Mouse (Mus musculus) macrophage (primary cell): ENCODE measurements around the gene Cfap157. TPM values are rescaled to one million over a fixed set of nuclear protein-coding genes. Genes with fewer than 3 reads are reported as not detected.
A peak's percentile ranks its signal among the peaks of the same experiment; 100 is the strongest.

Source experiments
- H3K27ac ChIP-seq: fragments of 350-480 bp; formaldehyde crosslinking; 2 replicates; pipeline ENCODE4 v1.9.0; 2021
- H3K36me3 ChIP-seq: fragments of 350-480 bp; formaldehyde crosslinking; 2 replicates; pipeline ENCODE4 v1.9.0; 2021; ENCODE audit errors: inconsistent target
- H3K4me3 ChIP-seq: fragments of 350-480 bp; formaldehyde crosslinking; 2 replicates; pipeline ENCODE4 v1.9.0; 2021; ENCODE audit errors: inconsistent target
- H3K79me2 ChIP-seq: fragments of 350-480 bp; formaldehyde crosslinking; 2 replicates; pipeline ENCODE4 v1.9.0; 2021; ENCODE audit errors: inconsistent target
- WGBS: methylation state at CpG from one replicate; pipeline ENCODE4 v1.1.7; 2026; ENCODE audit warnings: inconsistent platforms; ENCODE audit not compliant: missing documents; 5-methylcytosine and 5-hydroxymethylcytosine counted together
- polyA plus RNA-seq: library from polyadenylated mRNA; stranded (reverse); fragments of 250-400 nt; gene quantifications from 3 replicates; pipeline ENCODE4 v1.2.4, GENCODE M21; 2018; ENCODE audit warnings: inconsistent platforms

The Cfap157 gene
- polyA plus RNA-seq, 1 experiment from 2014 or later = not detected

GRCm38 (mm10) chr2:32749082-32749481 is 35.1 kb downstream of the Cfap157 start:
- Histone ChIP-seq H3K27ac (no peak overlapping the region), H3K36me3 (peaks cover 76% of the 10 kb centered on the region), H3K4me3 (no peak overlapping the region), H3K79me2 (no peaks in the 10 kb centered on the region)
- 93% methylated on average over 14 of the region's 16 CpGs for WGBS

GRCm38 (mm10) chr2:32744272-32744982 is 39.8 kb downstream of the Cfap157 start:
- WGBS = 42% methylated on average over 15 of the region's 15 CpGs
- peaks cover 42% of the 10 kb centered on the region for H3K36me3 ChIP-seq
- H3K4me3 ChIP-seq = no peak overlapping the region

GRCm38 (mm10) chr2:32742173-32742531 is 42.1 kb downstream of the Cfap157 start:
- H3K79me2 ChIP-seq = peaks cover 21% of the 10 kb centered on the region; the same call in 1 of the 2 replicates
- peaks cover 20% of the 10 kb centered on the region for H3K36me3 ChIP-seq
- 94% methylated on average over 17 of the region's 18 CpGs for WGBS
- H3K27ac ChIP-seq = no peak overlapping the region
- no peak overlapping the region for H3K4me3 ChIP-seq

More at GRCm38 (mm10) chr2:32744272-32744982, 39.8 kb downstream of the Cfap157 start:
- Histone ChIP-seq H3K27ac (no peak overlapping the region), H3K79me2 (peaks cover 18% of the 10 kb centered on the region; the same call in 1 of the 2 replicates)

GRCm38 (mm10) chr2:32741273-32742172 is 42.7 kb downstream of the Cfap157 start:
- Histone ChIP-seq H3K79me2 (peaks cover 21% of the 10 kb centered on the region; the same call in 1 of the 2 replicates), H3K27ac (no peak overlapping the region), H3K36me3 (peaks cover 14% of the 10 kb centered on the region; the same call in 1 of the 2 replicates), H3K4me3 (no peak overlapping the region)
- WGBS = 90% methylated on average over 49 of the region's 58 CpGs

- Histone ChIP-seq H3K36me3 (peaks cover 8% of the 10 kb centered on the region; the same call in 1 of the 2 replicates), H3K4me3 (no peak within 1 kb of the TSS), H3K27ac (no peak within 1 kb of the TSS), H3K79me2 (peaks cover 21% of the 10 kb centered on the region; the same call in 1 of the 2 replicates)
- 91% methylated on average over 8 of the region's 11 CpGs for WGBS
These were observed 43.3 kb downstream of the Cfap157 start, which contains the start of gene 6330409D20Rik for GRCm38 (mm10) chr2:32740916-32741272. Gene 6330409D20Rik, minus strand, starts transcription at chr2:32741016.

- Histone ChIP-seq H3K36me3 (no peaks in the 10 kb centered on the region), H3K79me2 (peaks cover 21% of the 10 kb centered on the region; the same call in 1 of the 2 replicates), H3K4me3 (no peak overlapping the region), H3K27ac (no peak overlapping the region)
- 97% methylated on average over 4 of the region's 4 CpGs for WGBS
These were observed 44.9 kb downstream of the Cfap157 start for GRCm38 (mm10) chr2:32739311-32739710.

- no peak overlapping the region for H3K4me3 ChIP-seq
- 31% methylated on average over 6 of the region's 6 CpGs for WGBS
These were observed 47.2 kb downstream of the Cfap157 start for GRCm38 (mm10) chr2:32737008-32737407.

GRCm38 (mm10) chr2:32736306-32736829 is 47.9 kb downstream of the Cfap157 start:
- Histone ChIP-seq H3K36me3 (no peaks in the 10 kb centered on the region), H3K27ac (peak overlapping the region; percentile 73), H3K79me2 (peaks cover 17% of the 10 kb centered on the region; the same call in 1 of the 2 replicates), H3K4me3 (no peak overlapping the region)
- 73% methylated on average over 3 of the region's 3 CpGs for WGBS

More at GRCm38 (mm10) chr2:32737008-32737407, 47.2 kb downstream of the Cfap157 start:
- Histone ChIP-seq H3K27ac (peak overlapping the region; percentile 73), H3K79me2 (peaks cover 21% of the 10 kb centered on the region; the same call in 1 of the 2 replicates), H3K36me3 (no peaks in the 10 kb centered on the region)

- WGBS = 76% methylated on average over 4 of the region's 4 CpGs
- Histone ChIP-seq H3K4me3 (no peak overlapping the region), H3K36me3 (no peaks in the 10 kb centered on the region), H3K79me2 (peaks cover 8% of the 10 kb centered on the region; the same call in 1 of the 2 replicates), H3K27ac (no peak overlapping the region)
These were observed 49.3 kb downstream of the Cfap157 start for GRCm38 (mm10) chr2:32734933-32735332.

- 90% methylated on average over 4 of the region's 4 CpGs for WGBS
- Histone ChIP-seq H3K4me3 (no peak overlapping the region), H3K79me2 (peaks cover 3% of the 10 kb centered on the region; the same call in 1 of the 2 replicates), H3K36me3 (no peaks in the 10 kb centered on the region), H3K27ac (no peak overlapping the region)
These were observed 49.7 kb downstream of the Cfap157 start for GRCm38 (mm10) chr2:32734480-32734879.

- no peaks in the 10 kb centered on the region for H3K36me3 ChIP-seq
- no peak overlapping the region for H3K27ac ChIP-seq
These were observed 51.5 kb downstream of the Cfap157 start for GRCm38 (mm10) chr2:32732695-32733094.

GRCm38 (mm10) chr2:32731911-32732310 is 52.3 kb downstream of the Cfap157 start:
- Histone ChIP-seq H3K27ac (no peak overlapping the region), H3K36me3 (no peaks in the 10 kb centered on the region), H3K79me2 (peaks cover 14% of the 10 kb centered on the region; the same call in 1 of the 2 replicates), H3K4me3 (no peak overlapping the region)
- 98% methylated on average over 4 of the region's 4 CpGs for WGBS

More at GRCm38 (mm10) chr2:32732695-32733094, 51.5 kb downstream of the Cfap157 start:
- Histone ChIP-seq H3K4me3 (no peak overlapping the region), H3K79me2 (peaks cover 12% of the 10 kb centered on the region; the same call in 1 of the 2 replicates)
- 86% methylated on average over 6 of the region's 6 CpGs for WGBS

GRCm38 (mm10) chr2:32730854-32731253 is 53.4 kb downstream of the Cfap157 start:
- H3K79me2 ChIP-seq = peaks cover 20% of the 10 kb centered on the region; the same call in 1 of the 2 replicates
- 91% methylated on average over 11 of the region's 11 CpGs for WGBS
- H3K36me3 ChIP-seq = no peaks in the 10 kb centered on the region
- no peak overlapping the region for H3K27ac ChIP-seq
- H3K4me3 ChIP-seq = no peak overlapping the region

GRCm38 (mm10) chr2:32729547-32729946 is 54.7 kb downstream of the Cfap157 start:
- peaks cover 9% of the 10 kb centered on the region; the same call in 1 of the 2 replicates for H3K36me3 ChIP-seq
- WGBS = 95% methylated on average over 4 of the region's 4 CpGs

More at GRCm38 (mm10) chr2:32729547-32729946, 54.7 kb downstream of the Cfap157 start:
- no peak overlapping the region for H3K4me3 ChIP-seq
- H3K79me2 ChIP-seq = peaks cover 30% of the 10 kb centered on the region; the same call in 1 of the 2 replicates
- H3K27ac ChIP-seq = no peak overlapping the region
